Mouse (Mus musculus) liver, embryonic 14.5 days (tissue): ENCODE measurements around the gene Clstn2.

ENCODE experiments used
- CTCF ChIP-seq: IDR thresholded peaks from 2 replicates; pipeline ENCODE4 v1.5.1; 2016; ENCODE audit warnings: antibody characterized with exemption, low read depth, control low read depth
- EP300 ChIP-seq: IDR thresholded peaks from 2 replicates; pipeline ENCODE4 v1.6.1; 2016; ENCODE audit warnings: antibody characterized with exemption, low read depth

GRCm38 (mm10) chr9:97544359-97544758 lies 488.6 kb downstream of the Clstn2 start:
- TF ChIP-seq CTCF, result no peak
- TF ChIP-seq EP300, result no peak
